Mouse (Mus musculus): ENCODE data around the gene 2410004P03Rik.

DNA sequence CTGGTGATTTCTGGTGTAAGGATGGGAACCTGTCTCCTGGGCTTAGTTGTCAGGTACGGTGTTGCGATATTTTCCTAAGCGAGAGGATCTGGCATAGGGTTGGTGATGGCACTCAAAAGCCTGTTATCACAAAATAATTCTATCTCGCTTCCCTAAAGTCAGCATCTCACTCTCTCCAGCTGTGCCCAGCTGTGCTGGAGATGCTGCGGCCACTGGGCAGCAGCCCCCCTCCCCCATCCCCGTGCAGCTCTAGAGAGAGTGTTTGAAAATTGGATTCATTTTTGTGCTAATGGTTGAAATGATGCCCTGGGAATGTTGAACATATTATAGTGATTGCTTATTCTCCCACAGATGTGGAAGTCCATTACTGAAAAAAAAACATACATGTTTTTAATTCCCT is 26.7 kb upstream of the 2410004P03Rik start:
- TF ChIP-seq POLR2A (IDR thresholded peaks at IDR 0.05; ENCODE audit: control insufficient read depth, low read depth, low read length) (no peak), CTCF (IDR thresholded peaks at IDR 0.05; ENCODE audit: control insufficient read depth, insufficient read depth, insufficient replicate concordance, low read depth, low read length) (no peak)

Data from testis, adult 2 months (tissue).